ENCODE assay signal across 20 mouse cellular contexts in genomic region chr17:93817656-93818055, GRCm38 (mm10).
DNase-seq lines count a peak whose midpoint lies in the region; ATAC-seq and TF ChIP-seq lines count a peak whose summit lies in the region.
"Had no signal": no experiment of that assay in that cellular context is flagged by ENCODE, and none has a peak within 500 bp of the region (broad histone marks: within the 10 kb centered on the region; RNA-seq: fewer than 3 reads in every experiment).

No protein-coding gene starts in this region.

- no peak overlapping the region for H3K27ac ChIP-seq in heart, embryonic 13.5 days (replicated peaks)
- H3K27ac ChIP-seq in midbrain, embryonic 15.5 days, result no peak overlapping the region
- no peak overlapping the region for H3K27ac ChIP-seq in midbrain, embryonic 11.5 days (ENCODE audit: low read depth, low read length)
- H3K27ac ChIP-seq in stomach, postnatal 0 days (replicated peaks), result no peak overlapping the region
- H3K27ac ChIP-seq: limb, embryonic 15.5 days; liver, embryonic 15.5 days; macrophage; midbrain, embryonic 10.5 days had no signal

- no peak for TF ChIP-seq CTCF in stomach, postnatal 0 days (IDR thresholded peaks at IDR 0.05; ENCODE audit: low read depth)

- no peaks in the 10 kb centered on the region for H3K9me3 ChIP-seq in heart, embryonic 13.5 days
- H3K9me3 ChIP-seq in midbrain, embryonic 15.5 days, result no peaks in the 10 kb centered on the region
- H3K9me3 ChIP-seq in midbrain, embryonic 11.5 days (ENCODE audit: control insufficient read depth, low read length), result no peaks in the 10 kb centered on the region
- no peaks in the 10 kb centered on the region for H3K9me3 ChIP-seq in stomach, postnatal 0 days (ENCODE audit: control insufficient read depth, low read length)
- H3K9me3 ChIP-seq: limb, embryonic 15.5 days; liver, embryonic 15.5 days; midbrain, embryonic 10.5 days had no signal

- WGBS in heart, embryonic 13.5 days, result 18% methylated on average over 11 of the region's 11 CpGs
- WGBS in midbrain, embryonic 15.5 days, result 28% methylated on average over 11 of the region's 11 CpGs
- WGBS in midbrain, embryonic 11.5 days, result 27% methylated on average over 11 of the region's 11 CpGs
- 24% methylated on average over 11 of the region's 11 CpGs for WGBS in stomach, postnatal 0 days

- TF ChIP-seq EP300 in stomach, postnatal 0 days (optimal IDR thresholded peaks at IDR 0.05), result no peak

- peak overlapping the region; percentile 42 for H3K4me2 ChIP-seq in heart, embryonic 13.5 days
- peak overlapping the region; percentile 24; the same call in 1 of the 2 replicates for H3K4me2 ChIP-seq in midbrain, embryonic 15.5 days
- H3K4me2 ChIP-seq in midbrain, embryonic 11.5 days, result no peak overlapping the region
- H3K4me2 ChIP-seq in stomach, postnatal 0 days (replicated peaks; ENCODE audit: low read depth), result no peak overlapping the region
- H3K4me2 ChIP-seq: limb, embryonic 15.5 days; liver, embryonic 15.5 days had no signal

- H3K27me3 ChIP-seq in heart, embryonic 13.5 days (replicated peaks), result no peaks in the 10 kb centered on the region
- no peaks in the 10 kb centered on the region for H3K27me3 ChIP-seq in midbrain, embryonic 15.5 days (replicated peaks)
- H3K27me3 ChIP-seq in midbrain, embryonic 11.5 days (ENCODE audit: control insufficient read depth, insufficient read depth, low read length), result no peaks in the 10 kb centered on the region
- H3K27me3 ChIP-seq in stomach, postnatal 0 days (ENCODE audit: control insufficient read depth, insufficient read depth, low read length), result no peaks in the 10 kb centered on the region
- H3K27me3 ChIP-seq: limb, embryonic 15.5 days; liver, embryonic 15.5 days had no signal

- H3K36me3 ChIP-seq in heart, embryonic 13.5 days, result no peaks in the 10 kb centered on the region
- H3K36me3 ChIP-seq in midbrain, embryonic 15.5 days (replicated peaks), result no peaks in the 10 kb centered on the region
- H3K36me3 ChIP-seq in midbrain, embryonic 11.5 days (ENCODE audit: control insufficient read depth, insufficient read depth, low read length), result no peaks in the 10 kb centered on the region
- H3K36me3 ChIP-seq in stomach, postnatal 0 days (ENCODE audit: control insufficient read depth, insufficient read depth, low read length), result no peaks in the 10 kb centered on the region
- H3K36me3 ChIP-seq: limb, embryonic 15.5 days; liver, embryonic 15.5 days; midbrain, embryonic 10.5 days had no signal

- DNase-seq in embryo, embryonic 9.5 days (ENCODE audit: extremely low spot score), result peak; percentile 3
- DNase-seq in embryo, embryonic 11 days, result no peak
- no peak for DNase-seq in heart, adult 18-20 months
- no peak for DNase-seq in midbrain, embryonic 11.5 days (ENCODE audit: low spot score, missing footprints)
- DNase-seq in stomach, postnatal 0 days (ENCODE audit: low spot score), result no peak
- DNase-seq in right cerebral cortex, postnatal 4 days, result no peak
- DNase-seq: cerebellum, adult 18-20 months; cerebellum, postnatal 25 days; gastrocnemius, postnatal 36 days; spleen, adult 18-20 months; thymus, postnatal 4 days had no signal

- no peak overlapping the region for H3K9ac ChIP-seq in heart, embryonic 13.5 days
- no peak overlapping the region for H3K9ac ChIP-seq in midbrain, embryonic 15.5 days
- H3K9ac ChIP-seq in midbrain, embryonic 11.5 days (ENCODE audit: low read length), result no peak overlapping the region
- H3K9ac ChIP-seq in stomach, postnatal 0 days (ENCODE audit: low read length), result no peak overlapping the region
- H3K9ac ChIP-seq: limb, embryonic 15.5 days; liver, embryonic 15.5 days had no signal

- no peak for ATAC-seq in heart, embryonic 13.5 days (ENCODE audit: extremely low read depth, insufficient number of reproducible peaks, low FRiP score, low TSS enrichment)
- no peak for ATAC-seq in midbrain, embryonic 15.5 days (replicated peaks)
- no peak for ATAC-seq in midbrain, embryonic 11.5 days (ENCODE audit: low FRiP score)
- no peak for ATAC-seq in stomach, postnatal 0 days (ENCODE audit: low FRiP score, low TSS enrichment)
- ATAC-seq: CD4-positive, CD25-positive, alpha-beta regulatory T cell, adult 4 months; hindbrain, embryonic 16.5 days; intestine, postnatal 0 days had no signal

- H3K4me3 ChIP-seq in heart, embryonic 13.5 days, result no peak overlapping the region; the same call in 1 of the 2 replicates
- H3K4me3 ChIP-seq in midbrain, embryonic 15.5 days, result no peak overlapping the region
- no peak overlapping the region for H3K4me3 ChIP-seq in midbrain, embryonic 11.5 days (ENCODE audit: low read depth, low read length)
- no peak overlapping the region for H3K4me3 ChIP-seq in stomach, postnatal 0 days (ENCODE audit: low read depth, low read length)
- H3K4me3 ChIP-seq: limb, embryonic 15.5 days; liver, embryonic 15.5 days; midbrain, embryonic 10.5 days had no signal

- no peaks in the 10 kb centered on the region for H3K4me1 ChIP-seq in heart, embryonic 13.5 days
- H3K4me1 ChIP-seq in midbrain, embryonic 15.5 days, result no peaks in the 10 kb centered on the region
- no peaks in the 10 kb centered on the region for H3K4me1 ChIP-seq in midbrain, embryonic 11.5 days (ENCODE audit: control insufficient read depth, insufficient read depth, low read length)
- H3K4me1 ChIP-seq in stomach, postnatal 0 days (replicated peaks; ENCODE audit: control insufficient read depth, insufficient read depth), result no peaks in the 10 kb centered on the region
- H3K4me1 ChIP-seq: limb, embryonic 15.5 days; liver, embryonic 15.5 days; midbrain, embryonic 10.5 days had no signal

Comparison
In these comparisons a context has a peak if more than half of its experiments do, and no peak if none do; other contexts are left out.
1. H3K4me2 ChIP-seq: peak in heart, embryonic 13.5 days (single experiment) and midbrain, embryonic 15.5 days (single experiment); none in midbrain, embryonic 11.5 days (single experiment) and stomach, postnatal 0 days (single experiment).